Mouse (Mus musculus) cerebellum, adult 11-12 months (tissue): ENCODE data around the gene Prkag1.

Source experiments
- DNase-seq: peaks from one replicate; pipeline ENCODE4 v3.0.0; 2022

The Prkag1 gene

DNA sequence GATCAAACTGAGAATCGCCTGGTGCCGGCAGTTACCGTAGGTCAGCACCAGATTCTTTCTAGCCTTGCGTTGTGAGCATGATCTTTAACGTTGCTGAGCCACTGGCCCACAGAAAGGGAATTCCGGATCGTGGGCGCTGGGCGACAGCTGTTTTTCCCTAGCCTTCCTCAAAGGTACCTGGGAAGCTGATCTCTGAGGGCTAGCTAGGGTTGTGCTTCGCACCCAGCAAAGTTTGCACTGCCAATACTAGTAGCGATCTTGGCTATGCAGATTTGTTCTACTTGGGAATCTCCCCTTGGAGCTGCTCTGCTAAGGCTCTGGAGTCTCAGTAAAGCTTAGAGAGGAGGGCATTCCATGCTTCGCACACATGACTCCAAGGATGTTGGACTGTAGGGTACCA, 40.1 kb downstream of the Prkag1 start:
- DNase-seq = no peak

DNA sequence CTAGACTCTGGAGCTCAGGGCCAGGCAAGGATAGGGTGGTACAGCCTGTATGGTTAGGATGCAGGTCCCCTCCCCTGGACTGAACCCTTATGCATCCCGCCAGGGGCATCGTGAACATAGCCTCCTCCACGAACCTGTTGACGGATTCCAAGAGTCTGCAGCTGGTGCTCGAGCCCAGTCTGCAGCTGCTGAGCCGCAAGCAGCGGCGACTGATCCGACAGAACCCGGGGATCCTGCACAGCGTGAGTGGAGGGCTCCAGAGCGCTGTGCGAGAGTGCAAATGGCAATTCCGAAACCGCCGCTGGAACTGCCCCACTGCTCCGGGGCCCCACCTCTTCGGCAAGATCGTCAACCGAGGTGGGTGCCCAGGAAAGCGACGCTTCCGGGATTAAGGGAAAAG, 40.6 kb downstream of the Prkag1 start:
- no peak for DNase-seq

- DNase-seq = no peak
Measured at GRCm38 (mm10) chr15:98789661-98790535, 41.4 kb downstream of the Prkag1 start, which contains the start of gene Wnt1. TSS of gene Wnt1 (plus strand) at chr15:98789857.

- no peak for DNase-seq
Measured at GRCm38 (mm10) chr15:98788972-98789660, 42.2 kb downstream of the Prkag1 start.

- no peak for DNase-seq
Measured at GRCm38 (mm10) chr15:98787930-98788329, 43.4 kb downstream of the Prkag1 start.

GRCm38 (mm10) chr15:98785744-98786143, 45.6 kb downstream of the Prkag1 start:
- no peak for DNase-seq

DNA sequence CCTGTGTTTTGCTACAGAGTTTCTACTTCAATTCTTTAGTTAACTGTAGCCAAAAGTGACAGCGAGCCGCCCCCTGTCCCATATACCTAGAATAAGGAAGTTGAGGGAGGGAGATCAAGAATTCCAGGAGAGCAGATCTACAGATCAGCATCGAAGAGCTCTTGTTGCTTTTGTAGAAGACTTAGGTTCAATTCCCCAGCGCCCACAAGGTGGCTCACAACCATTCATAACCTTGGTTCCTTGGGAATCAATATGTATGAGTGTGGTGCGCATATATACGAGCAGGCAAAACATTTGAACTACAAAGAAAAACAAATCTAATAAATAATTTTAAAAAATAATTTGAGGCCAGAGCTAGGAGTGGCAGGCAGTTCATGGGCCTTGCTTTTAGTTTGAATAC, 50.2 kb downstream of the Prkag1 start:
- DNase-seq = no peak

- no peak for DNase-seq
Measured at GRCm38 (mm10) chr15:98780573-98780972, 50.7 kb downstream of the Prkag1 start.

DNA sequence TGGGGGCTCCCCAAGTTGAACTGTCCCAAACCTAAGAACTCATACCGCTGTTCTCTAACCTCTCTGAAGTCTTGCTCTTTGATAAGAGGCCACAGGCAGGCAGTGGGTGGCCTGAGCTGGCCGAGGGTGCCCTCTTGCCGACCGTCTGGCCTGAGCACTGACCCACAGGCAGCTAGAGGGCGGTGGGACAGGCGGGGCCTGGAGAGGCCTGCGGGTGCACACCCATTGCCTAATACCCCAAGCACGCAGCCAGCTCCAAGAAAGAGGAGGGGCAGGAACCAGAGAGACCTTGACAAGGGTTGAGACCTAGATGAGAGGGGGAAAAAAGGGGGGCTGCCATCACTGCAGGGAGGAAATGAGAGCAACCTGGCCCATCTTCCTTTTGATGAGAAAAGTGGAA, 51.2 kb downstream of the Prkag1 start:
- DNase-seq = no peak

DNA sequence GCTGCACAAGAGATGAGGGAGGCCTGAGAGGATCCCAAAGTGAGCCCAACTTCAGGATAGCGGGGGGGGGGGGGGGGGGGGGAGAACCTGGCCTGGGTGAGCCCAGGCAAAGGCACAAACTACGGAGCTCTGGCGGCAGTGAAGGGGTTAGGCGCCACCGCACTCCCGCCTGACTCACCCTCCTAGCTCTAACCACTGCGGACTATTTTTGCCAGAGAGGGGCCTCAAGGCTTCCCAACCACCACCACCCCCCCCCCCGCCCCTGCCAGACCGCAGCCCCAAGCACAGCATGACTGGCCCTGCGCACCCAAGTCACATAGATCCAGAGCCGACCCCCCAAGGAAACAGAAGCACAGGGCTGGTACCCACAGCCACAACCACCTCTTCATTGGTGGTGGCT, 52.5 kb downstream of the Prkag1 start:
- DNase-seq = no peak

DNA sequence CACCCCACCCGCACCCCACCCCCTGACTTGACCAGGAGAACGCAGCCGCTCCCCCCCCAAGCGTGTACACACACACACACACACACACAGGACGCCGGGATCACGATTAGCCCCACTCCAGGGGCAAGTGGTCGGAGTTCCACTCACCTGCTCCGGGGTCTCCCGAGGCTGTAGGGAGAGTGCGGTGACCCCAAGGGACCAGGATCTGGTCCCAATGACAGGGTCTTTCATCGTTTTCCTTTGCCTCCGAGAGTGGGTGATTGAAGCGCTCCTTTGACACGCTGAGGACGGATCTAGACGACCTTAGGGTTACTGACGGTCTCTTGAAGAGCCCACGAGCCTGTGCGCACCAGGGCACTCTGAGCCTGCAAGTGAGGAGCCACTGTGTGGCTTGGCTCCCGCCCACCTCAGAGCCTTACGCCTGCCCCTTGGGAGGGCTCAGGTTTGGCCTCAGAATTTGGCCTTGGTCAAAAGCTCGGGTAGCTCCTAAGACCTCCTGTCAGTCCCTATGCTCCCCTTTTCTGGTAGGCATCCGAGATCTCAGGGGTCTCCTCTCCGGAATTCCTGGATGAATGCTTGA, 53.0 kb downstream of the Prkag1 start:
- no peak for DNase-seq

DNA sequence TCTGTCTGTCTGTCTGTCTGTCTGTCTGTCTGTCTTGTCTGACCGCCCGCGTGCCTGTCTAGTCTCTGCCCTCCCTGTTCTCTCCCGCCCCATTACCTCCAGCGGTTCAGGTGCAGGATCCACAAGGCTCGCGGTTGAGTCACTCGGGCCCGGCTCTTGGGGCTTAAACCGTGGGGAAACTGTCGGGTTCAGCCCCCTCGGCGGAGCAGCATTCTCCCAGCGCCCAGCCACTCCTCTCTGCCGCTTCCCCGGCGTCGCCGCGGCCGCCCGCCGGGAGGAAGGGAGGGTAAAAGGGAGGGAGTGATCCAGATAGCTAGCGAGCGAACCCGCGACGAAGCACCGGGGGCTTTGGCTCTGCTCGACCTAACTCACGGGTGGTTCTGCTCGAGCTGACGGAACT, 53.6 kb downstream of the Prkag1 start, which contains the start of gene Wnt10b:
Gene Wnt10b, minus strand, starts transcription at position 389 of the 400 bp plus-strand sequence.
- no peak for DNase-seq

GRCm38 (mm10) chr15:98777005-98777616, 54.2 kb downstream of the Prkag1 start:
- no peak for DNase-seq

DNA sequence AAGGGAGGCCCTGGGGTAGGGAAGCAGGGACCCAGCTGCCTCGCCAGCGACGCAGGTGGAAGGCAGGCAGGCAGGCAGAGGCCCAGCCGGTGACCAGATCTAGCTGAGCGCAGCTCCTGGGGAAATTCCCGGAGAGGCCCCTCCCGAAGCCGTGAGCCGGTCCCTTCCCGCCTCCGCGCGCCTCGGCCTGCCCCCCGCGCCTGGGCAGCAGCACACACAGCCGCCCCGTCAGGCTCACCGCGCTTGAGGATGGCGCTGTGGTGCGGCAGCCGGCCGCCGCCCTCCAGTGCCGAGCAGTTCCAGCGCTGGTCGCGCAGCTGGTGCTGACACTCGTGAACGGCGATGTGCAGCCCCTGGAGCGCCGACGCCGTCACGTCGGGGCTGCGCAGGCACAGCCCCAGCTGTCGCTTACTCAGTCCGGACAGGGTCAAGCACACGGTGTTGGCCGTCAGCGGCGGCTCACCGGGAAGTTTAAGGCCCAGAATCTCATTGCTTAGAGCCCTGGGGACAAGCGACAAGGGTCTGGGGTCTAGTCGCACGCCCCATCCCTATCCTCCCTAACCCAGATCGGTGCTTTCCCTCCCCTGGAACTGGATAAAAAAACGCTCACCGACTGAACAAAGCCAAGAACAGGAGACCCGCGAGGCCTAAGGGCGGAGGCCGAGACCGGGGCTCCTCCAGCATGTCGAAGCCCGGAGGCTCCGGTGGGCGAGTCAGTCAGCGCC, 54.9 kb downstream of the Prkag1 start:
- DNase-seq = no peak

- no peak for DNase-seq
Measured at GRCm38 (mm10) chr15:98775533-98775932, 55.8 kb downstream of the Prkag1 start.

DNA sequence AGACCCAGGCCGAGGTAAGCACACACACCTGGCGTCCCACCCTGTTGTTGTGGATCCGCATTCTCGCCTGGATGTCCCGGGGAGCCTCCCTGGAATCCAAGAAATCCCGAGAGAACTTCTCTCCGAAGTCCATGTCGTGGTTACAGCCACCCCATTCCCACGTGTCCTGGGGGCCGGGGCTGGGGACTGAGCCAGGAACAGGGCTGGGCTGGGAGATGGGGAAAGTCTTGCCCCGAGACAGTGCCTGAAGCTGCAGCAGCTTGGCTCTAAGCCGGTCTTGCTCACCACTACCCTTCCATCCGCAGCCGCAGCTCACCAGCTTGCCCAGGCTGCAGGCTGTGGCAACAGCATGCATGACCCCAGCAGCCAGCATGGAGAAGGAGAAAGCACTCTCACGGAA, 57.2 kb downstream of the Prkag1 start:
- no peak for DNase-seq

DNA sequence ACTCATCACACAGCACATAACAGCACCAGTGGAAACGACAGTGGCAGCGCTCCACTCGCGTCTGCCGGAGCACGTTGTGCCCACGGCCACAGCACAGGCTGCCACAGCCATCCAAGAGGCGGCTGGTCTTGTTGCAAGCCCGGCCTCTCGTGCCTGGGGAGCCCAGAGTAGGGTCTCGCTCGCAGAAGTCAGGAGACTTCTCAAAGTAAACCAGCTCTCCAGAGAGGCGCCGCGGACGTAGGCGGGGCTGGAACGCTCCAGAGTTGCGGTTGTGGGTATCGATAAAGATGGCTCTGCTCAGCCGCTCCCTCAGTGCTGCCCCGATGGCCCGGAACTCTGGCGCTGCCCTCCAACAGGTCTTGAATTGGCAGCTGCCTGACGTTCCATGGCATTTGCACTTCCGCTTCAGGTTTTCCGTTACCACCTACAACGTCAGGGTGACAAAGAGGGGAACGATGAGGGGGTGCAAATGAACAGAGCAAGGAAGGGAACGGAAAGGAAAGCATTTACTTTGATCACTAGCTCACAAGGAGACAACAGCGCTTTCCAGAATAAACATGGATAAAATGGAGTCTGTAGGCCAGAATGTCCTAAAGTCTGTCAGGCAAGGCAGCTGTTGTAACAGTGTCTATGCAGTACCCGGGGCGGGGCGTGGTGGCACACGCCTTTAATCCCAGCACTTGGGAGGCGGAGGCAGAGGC, 58.7 kb downstream of the Prkag1 start:
- no peak for DNase-seq

DNA sequence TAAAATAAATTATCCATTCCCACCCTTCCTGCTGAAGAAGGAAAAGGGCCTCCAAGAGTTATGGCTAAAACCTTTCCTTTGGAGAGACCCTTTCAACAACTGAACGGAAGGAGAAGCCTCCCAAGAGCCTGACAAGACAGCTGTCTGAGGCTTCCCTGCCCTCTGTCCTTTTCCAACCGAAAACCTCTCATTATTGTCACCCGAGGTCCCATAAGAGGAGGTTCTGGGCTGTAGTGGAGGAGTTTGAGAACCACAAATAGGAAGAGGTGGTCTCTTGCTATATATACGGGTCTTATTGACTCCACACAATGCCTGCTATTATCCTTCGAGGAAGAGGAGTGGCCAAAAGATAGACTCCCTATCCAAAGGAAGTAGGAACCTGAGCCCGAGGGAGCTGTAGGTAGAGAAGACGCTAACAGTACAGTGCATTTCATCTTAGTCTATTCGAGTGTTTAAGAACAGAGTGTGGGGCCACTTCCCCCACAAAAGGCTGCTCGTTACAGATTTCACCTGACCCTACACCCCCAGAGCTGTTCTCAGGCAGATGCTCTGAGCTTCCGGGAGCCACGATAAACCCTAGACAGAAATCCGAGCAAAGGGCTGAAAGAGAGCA, 59.4 kb downstream of the Prkag1 start:
- no peak for DNase-seq

DNA sequence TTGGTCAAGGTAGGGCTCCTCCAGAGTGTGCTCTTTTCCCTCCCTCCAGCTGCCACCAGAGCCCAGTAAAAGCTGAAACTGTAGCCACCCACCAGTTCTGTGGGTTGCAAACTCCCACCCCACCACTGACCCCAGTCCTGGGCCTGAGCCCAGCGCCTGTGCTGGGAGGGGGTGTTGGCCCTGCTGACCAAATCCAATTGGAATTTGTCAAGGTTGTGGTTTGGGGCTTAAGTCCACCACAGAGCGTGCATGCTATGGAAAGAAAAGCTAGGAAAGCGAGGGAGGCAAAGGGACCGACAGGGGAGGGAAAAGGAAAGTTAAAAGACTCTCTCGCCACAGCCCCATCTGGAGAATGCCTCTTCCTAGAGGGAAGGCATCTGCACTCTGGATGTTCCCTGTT, 63.1 kb downstream of the Prkag1 start:
- DNase-seq = no peak

DNA sequence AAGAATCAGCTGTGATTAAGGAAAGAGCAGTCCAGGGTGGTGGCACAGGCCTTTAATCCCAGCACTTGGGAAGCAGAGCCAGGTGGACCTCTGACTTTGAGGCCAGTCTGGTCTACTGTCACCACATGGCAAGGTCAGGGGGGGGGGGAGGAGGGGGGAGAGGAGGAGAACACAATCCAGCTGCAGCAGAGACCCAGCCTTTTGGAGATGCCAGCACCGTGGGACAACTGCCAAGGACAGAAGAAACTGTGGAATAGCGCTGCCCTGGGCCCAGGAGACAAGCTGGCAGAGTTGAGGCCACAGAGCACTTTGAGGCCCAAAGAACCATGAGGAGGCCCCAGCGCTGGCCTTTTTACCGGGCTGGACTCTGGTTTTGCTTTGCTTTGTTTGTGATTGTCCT, 65.4 kb downstream of the Prkag1 start:
- no peak for DNase-seq
